Mouse (Mus musculus) heart, postnatal 0 days (tissue): ENCODE results near the gene Mphosph9.

Experiments
- CTCF ChIP-seq: IDR thresholded peaks from 2 replicates; pipeline ENCODE4 v1.5.1; 2016; ENCODE audit warnings: antibody characterized with exemption, control low read depth, low read depth
- EP300 ChIP-seq: IDR thresholded peaks from 2 replicates; pipeline ENCODE4 v1.6.1; 2016; ENCODE audit warnings: antibody characterized with exemption, low read depth

- no peak for TF ChIP-seq CTCF
- no peak for TF ChIP-seq EP300
Measured at GRCm38 (mm10) chr5:124217566-124218249, 110.1 kb downstream of the Mphosph9 start.
